Mouse (Mus musculus): ENCODE measurements around the gene Nup62. TPM values are rescaled to one million over a fixed set of nuclear protein-coding genes. Genes with fewer than 3 reads are reported as not detected.

Nup62 gene
- total RNA-seq, 2 experiments from 2014 or later = 25.4 to 26.0 TPM

GRCm38 (mm10) chr7:44818751-44819235 lies 2.9 kb downstream of the Nup62 start:
- peak; percentile 69 to 77 for DNase-seq

GRCm38 (mm10) chr7:44819391-44819790 lies 3.5 kb downstream of the Nup62 start:
- DNase-seq = no peak

GRCm38 (mm10) chr7:44819863-44820262 lies 4.0 kb downstream of the Nup62 start:
- peak in 1 of 2 experiments; percentile 36 for DNase-seq

GRCm38 (mm10) chr7:44820525-44820924 lies 4.6 kb downstream of the Nup62 start:
- no peak for DNase-seq

GRCm38 (mm10) chr7:44821666-44822448 lies 6.0 kb downstream of the Nup62 start:
- peak in 1 of 2 experiments; percentile 0 for DNase-seq

GRCm38 (mm10) chr7:44823409-44823808 lies 7.5 kb downstream of the Nup62 start:
- no peak for DNase-seq

GRCm38 (mm10) chr7:44824872-44825271 lies 9.0 kb downstream of the Nup62 start:
- peak; percentile 77 to 94 for DNase-seq

GRCm38 (mm10) chr7:44826771-44827170 lies 10.9 kb downstream of the Nup62 start:
- no peak for DNase-seq

- DNase-seq = no peak
Measured at GRCm38 (mm10) chr7:44828706-44829105, 12.8 kb downstream of the Nup62 start.

GRCm38 (mm10) chr7:44832763-44833162 lies 16.9 kb downstream of the Nup62 start:
- no peak for DNase-seq

- no peak for DNase-seq
Measured at GRCm38 (mm10) chr7:44835373-44836015, 19.6 kb downstream of the Nup62 start.

GRCm38 (mm10) chr7:44836016-44836404 lies 20.1 kb downstream of the Nup62 start:
- peak in 1 of 2 experiments; percentile 57 for DNase-seq

GRCm38 (mm10) chr7:44836423-44837053 lies 20.6 kb downstream of the Nup62 start:
- no peak for DNase-seq

- DNase-seq = no peak
Measured at GRCm38 (mm10) chr7:44838073-44838472, 22.2 kb downstream of the Nup62 start.

GRCm38 (mm10) chr7:44839171-44839490 lies 23.2 kb downstream of the Nup62 start:
- no peak for DNase-seq

- peak in 1 of 2 experiments; percentile 51 for DNase-seq
Measured at GRCm38 (mm10) chr7:44839491-44840191, 23.8 kb downstream of the Nup62 start.

- no peak for DNase-seq
Measured at GRCm38 (mm10) chr7:44840426-44840825, 24.5 kb downstream of the Nup62 start.

- no peak for DNase-seq
Measured at GRCm38 (mm10) chr7:44841825-44842463, 26.1 kb downstream of the Nup62 start.

- no peak for DNase-seq
Measured at GRCm38 (mm10) chr7:44845006-44845405, 29.1 kb downstream of the Nup62 start.

GRCm38 (mm10) chr7:44846804-44847203 lies 30.9 kb downstream of the Nup62 start:
- DNase-seq = no peak

- DNase-seq = no peak
Measured at GRCm38 (mm10) chr7:44847772-44848171, 31.9 kb downstream of the Nup62 start.

Data from heart, adult 18-20 months (tissue).